Mouse (Mus musculus): Measurements from ENCODE around the gene Olfr324. TPM values are rescaled to one million over a fixed set of nuclear protein-coding genes. Genes with fewer than 3 reads are reported as not detected.

The Olfr324 gene
- not detected for total RNA-seq (2021)
- not detected in 2 replicates for polyA plus RNA-seq (2012; rRNA removed)
- long read RNA-seq, result 0 reads

- no peak for DNase-seq
These were observed at the start of gene Olfr324 for GRCm38 (mm10) chr11:58594814-58595213. Gene Olfr324, plus strand, starts transcription at chr11:58595114.

- DNase-seq, result no peak
These were observed 48.6 kb upstream of the Olfr324 start, which contains the start of gene Olfr329-ps for GRCm38 (mm10) chr11:58546322-58546721. Gene Olfr329-ps, minus strand, starts transcription at chr11:58546422.

DNA sequence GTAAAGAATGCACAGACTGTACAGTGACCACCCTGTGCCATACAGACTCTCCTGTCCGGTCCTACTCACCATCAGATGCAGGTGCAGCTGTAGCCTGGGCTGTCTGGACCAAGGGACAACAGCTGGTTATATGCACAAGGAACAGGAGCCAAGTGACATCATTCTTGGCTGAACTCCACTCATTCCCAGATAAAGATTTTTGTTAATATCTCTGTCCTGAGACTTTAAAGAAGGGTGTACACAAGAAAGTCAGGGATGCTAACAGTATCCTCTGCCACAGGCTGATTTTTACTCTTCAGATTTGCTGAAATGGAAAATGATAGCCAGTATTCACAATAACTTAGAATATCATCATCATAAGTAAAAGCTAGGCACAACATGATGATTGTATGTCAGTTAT lies 39.4 kb upstream of the Olfr324 start, which contains the start of gene Olfr328:
Gene Olfr328 (minus strand): TSS at position 101 of the 400 bp plus-strand sequence.
- no peak for DNase-seq

- no peak for DNase-seq
These were observed 24.5 kb upstream of the Olfr324 start, which contains the start of gene Olfr224 for GRCm38 (mm10) chr11:58570405-58570804. Gene Olfr224, minus strand, starts transcription at chr11:58570553.

DNA sequence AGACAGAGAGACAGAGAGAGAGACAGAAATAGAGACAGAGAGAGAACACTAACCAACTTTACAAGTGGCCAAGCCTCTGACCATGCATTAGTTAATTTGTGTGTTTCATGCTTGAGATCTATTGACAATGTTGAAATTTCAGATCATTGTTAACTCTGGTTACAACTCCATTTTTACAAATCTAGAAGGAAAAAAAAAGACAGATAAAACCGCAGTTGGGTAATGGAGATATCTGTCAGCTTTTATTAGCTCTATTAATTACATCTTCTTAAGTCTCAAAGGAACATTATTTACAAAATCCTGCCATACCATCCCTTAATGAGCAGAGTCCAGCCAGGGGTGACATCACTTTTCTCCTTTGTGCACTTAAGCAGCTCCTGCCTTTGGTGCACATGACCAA lies 17.5 kb upstream of the Olfr324 start, which contains the start of gene Olfr325:
Gene Olfr325 (plus strand): TSS at position 301 of the 400 bp plus-strand sequence.
- no peak for DNase-seq

GRCm38 (mm10) chr11:58578636-58579035 lies 16.3 kb upstream of the Olfr324 start:
- no peak for DNase-seq

DNA sequence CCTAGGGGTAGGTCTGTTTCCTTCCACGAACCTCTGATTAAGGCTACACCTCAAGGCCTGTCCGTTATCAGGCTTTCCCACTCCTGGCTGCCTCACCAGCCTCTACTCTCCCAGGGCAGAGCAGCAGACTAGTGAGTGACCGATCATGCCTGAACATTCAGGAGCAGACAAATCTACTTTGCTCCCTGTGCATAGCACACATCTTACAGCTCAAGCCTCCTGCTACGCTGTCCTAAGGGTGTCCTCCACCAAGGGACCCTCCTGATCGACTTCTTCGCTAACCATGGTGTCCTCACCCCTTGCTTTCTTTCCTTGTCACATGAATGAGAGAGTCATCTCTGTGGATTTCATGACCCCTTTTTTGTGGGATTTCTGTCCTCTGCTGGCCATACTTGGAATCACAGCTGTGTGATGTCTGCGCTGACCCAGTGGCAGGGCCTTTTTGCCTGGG lies 7.0 kb upstream of the Olfr324 start:
- peak; percentile 39 for DNase-seq

DNA sequence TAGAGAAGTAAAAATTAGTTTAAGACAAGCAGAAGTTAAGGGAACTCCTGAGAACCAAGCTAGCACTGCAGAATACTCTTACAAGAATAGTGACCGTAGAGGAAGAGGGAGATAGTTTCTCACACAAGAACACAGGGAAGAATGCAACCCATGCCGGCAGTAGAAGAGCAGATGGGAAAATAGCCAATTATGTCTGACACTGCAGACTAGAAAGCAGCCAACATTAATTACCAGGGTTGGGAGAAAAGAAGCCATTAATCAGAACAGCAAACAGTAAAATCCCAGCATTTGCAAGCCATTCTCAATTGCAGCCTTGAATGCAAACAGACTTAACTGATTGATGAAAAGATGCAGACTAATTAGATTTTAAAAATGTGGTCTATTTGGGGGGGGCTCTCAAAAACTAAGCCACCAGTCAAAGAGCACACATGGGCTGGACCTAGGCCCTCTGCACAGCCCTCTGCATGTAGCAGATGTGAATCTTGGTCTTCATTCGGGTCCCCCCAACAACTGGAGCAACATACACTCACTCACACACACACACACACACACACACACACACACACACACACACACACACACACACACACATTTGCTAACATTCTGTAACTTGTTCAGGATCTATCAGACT lies 6.2 kb upstream of the Olfr324 start:
- DNase-seq, result no peak

DNA sequence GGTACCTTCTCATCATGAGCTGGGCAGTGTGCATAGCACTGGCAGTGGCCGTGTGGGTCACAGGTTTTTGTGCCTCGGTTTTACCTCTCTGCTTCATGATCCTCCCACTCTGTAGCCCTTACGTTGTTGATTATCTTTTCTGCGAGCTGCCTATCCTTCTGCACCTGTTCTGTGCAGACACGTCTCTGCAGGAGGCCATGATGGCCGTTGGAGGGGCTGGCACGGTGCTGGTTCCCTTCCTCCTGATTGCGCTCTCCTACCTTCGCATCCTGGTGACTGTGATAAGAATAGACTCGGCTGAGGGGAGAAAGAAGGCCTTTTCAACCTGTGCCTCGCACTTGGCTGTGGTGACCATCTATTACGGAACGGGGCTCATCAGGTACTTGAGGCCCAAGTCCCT lies 2.9 kb downstream of the Olfr324 start:
- no peak for DNase-seq

DNA sequence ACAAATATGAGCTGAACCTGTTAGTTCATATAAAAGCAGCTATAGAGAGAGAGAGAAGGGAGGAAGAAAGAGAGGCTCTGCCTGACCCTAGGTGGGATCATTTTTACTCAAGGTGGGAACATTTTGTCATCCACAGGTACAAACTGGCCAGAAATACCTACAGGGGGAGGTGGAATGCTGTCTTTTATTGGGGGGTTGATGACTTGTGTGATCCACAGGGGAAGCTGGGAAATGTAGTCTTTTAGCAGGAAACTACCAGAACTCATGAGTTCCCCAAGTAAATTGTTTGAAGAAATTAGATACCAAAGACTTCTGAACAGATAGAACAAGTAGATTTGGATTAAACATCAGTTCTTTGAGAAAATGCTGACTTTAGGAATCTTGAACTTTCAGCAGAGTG lies 7.1 kb downstream of the Olfr324 start:
- DNase-seq, result no peak

DNA sequence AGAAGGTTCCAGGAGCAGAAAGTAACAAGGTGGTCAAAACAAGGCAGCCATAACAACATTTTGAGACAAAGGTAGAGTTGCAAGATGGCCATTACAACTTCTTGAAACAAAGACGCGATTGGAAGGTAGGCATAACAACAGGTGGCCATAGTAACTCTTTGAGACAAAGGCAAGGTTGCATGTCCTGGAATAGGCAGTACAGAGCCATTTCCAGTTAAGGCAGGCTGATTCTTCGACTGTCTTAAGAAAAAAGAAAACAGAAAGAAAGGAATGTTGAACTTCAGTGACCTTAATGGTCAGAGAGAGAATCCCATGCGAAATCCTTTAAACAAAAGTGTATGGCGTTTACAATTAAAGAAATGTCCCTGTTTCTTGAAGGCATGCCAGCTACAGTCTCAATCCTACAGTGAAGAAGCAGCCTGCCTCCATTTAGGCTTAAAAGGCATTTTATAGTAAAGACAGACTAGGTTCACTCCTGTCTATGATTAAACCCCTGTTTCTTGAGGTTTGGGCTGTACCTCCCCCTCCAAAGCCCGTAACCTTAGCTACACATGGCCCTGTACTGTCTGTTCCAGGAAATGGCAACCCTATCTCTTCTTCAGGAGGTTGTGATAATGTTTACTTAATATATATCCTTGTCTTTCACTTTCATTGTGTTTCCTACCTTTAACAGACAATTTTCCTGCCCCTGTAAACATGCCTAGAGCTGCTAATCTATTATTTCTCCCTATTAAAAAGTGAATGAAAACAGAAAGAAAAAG lies 8.1 kb downstream of the Olfr324 start:
- DNase-seq, result no peak

- DNase-seq, result no peak
These were observed 9.8 kb downstream of the Olfr324 start for GRCm38 (mm10) chr11:58604688-58605087.

DNA sequence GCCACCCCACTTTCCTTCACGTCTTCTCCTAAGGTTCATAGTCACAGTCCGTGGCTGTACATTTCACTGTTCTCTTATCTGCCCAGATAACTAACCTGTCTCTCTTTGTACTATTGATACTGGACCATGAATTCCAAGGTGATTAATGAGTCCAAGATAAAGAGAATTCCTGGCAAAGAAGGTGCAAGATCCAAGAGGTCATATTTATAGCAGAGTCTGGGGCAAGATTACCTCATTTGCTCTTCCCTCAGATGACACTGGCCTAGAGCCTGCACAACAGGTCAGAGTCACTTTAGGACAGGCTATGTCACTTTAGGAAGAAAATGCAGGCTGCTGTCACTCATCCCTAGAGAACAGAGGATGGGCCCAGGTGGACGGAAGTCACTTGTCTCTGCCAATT lies 10.3 kb downstream of the Olfr324 start:
- no peak for DNase-seq

DNA sequence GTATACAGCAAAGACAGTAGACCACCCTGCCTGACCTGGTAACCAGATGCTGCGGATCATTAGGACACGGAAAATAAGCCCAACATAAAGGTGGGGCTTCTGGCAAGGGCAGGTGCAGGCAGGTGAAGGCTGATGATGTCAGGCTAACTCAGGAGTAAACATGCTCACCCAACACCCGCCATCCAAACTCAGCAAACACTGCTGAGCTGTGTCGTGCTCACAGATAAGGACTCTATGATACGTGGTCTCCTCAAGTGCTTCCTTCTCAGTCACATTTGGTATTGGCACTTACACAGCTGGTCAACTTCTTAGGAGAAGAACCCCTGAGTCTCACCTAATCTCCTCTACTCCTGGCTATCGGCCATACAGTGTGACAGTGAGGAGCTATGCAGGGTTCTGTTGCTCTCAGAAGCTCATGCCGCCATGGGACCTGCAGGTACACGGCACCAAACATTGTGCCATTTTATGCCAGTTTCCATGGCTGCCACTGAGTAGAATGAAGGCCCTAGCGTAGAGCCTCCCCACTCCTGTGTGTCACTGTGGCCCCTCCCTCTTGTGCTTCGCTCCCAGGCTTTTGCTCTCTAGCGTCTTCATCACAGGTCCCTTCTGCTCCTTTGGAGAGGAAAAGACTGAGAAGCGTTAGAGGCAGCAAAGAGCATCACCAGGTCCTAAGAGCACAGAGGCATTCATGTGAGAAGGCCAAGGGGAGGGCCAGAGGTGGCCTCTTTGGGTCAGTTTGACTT lies 11.4 kb downstream of the Olfr324 start:
- no peak for DNase-seq

- DNase-seq, result no peak
These were observed 12.1 kb downstream of the Olfr324 start for GRCm38 (mm10) chr11:58607030-58607429.

GRCm38 (mm10) chr11:58613359-58613758 lies 18.4 kb downstream of the Olfr324 start:
- no peak for DNase-seq

- peak; percentile 6 for DNase-seq
These were observed 19.6 kb downstream of the Olfr324 start for GRCm38 (mm10) chr11:58614526-58614925.

DNA sequence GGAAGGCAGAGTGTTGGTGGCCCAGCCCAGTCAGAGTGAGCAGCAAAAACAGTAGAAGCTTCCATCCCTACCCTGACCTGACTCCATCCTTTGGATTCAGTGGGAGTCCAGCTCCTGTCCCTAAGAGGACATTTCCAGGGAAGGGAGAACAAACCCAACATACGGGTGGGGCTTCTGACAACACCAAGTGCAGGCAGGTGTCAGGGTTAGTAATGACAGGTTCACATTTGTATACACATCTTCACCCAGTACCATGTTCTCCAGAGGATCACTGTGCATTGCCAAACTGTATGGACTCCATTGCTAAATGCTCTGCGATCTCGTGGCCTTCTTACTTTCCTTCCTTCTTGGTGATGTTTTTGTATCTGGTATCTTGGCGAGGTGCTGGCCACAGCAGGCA lies 21.1 kb downstream of the Olfr324 start, which contains the start of gene 2210407C18Rik:
Gene 2210407C18Rik (minus strand): TSS at position 101 of the 400 bp plus-strand sequence.
- no peak for DNase-seq

GRCm38 (mm10) chr11:58618369-58618768 lies 23.5 kb downstream of the Olfr324 start:
- DNase-seq, result no peak

DNA sequence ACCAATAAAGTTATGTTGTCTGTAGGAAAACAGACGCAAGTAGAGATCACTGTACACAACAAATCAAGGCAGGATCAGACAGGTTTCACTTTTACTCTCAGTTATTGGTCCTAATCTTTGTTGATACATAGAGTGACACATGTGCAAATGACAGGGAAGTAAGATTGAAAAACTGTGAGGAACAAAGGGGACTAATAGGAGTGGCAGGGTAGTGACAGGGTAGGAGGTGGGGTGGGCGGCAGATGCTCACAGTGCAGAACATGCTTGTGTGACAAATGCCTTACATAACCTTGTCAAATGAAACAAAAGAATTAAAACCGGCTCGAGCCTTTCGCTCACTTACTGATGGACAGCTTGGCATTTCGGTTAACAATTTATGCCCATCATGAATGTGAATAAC lies 23.9 kb downstream of the Olfr324 start:
- no peak for DNase-seq

- DNase-seq, result no peak
These were observed 31.2 kb downstream of the Olfr324 start for GRCm38 (mm10) chr11:58626146-58626545.

DNA sequence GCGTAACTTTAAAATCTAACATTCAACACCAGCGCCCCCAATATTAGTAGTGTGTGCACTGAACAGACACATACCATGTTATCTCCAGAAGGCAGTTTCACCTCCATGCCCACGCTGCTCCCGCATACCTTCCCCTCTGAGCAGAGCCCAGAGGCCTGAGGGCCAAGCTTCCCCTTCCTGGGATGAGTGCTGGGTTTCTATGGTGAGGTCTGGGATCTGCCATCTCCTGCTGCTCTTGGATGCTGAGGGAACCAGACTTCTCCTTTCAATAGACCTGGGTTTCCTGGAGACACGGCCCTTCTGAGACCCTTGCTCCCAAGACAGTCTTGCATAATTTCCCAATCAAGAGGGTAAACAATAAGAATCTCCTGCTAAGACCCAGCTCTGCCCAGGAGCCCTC lies 35.5 kb downstream of the Olfr324 start, which contains the start of gene Olfr323:
Gene Olfr323 (minus strand): TSS at position 101 of the 400 bp plus-strand sequence.
- DNase-seq, result no peak
